Mouse (Mus musculus) thymus, adult 2 months (tissue): ENCODE measurements around the gene Zfp341.

Experiments used
- CTCF ChIP-seq: fragments of 200-500 bp; IDR thresholded peaks from 2 replicates; pipeline ENCODE4 v1.5.1; 2012; ENCODE audit warnings: mild to moderate bottlenecking, control low read depth, low read length, moderate library complexity, borderline replicate concordance; ENCODE audit not compliant: control insufficient read depth, poor library complexity, insufficient read depth; ENCODE audit errors: extremely low read depth
- POLR2A ChIP-seq: fragments of 200-500 bp; IDR thresholded peaks from 2 replicates; pipeline ENCODE4 v1.6.1; 2012; ENCODE audit warnings: mild to moderate bottlenecking, low read length, control low read depth, moderate library complexity; ENCODE audit not compliant: control insufficient read depth, poor library complexity, insufficient read depth; ENCODE audit errors: extremely low read depth

GRCm38 (mm10) chr2:154567766-154568165 lies 45.3 kb upstream of the Zfp341 start:
- TF ChIP-seq CTCF, result no peak
- no peak for TF ChIP-seq POLR2A
